Mouse (Mus musculus) liver, embryonic 13.5 days (tissue): ENCODE results near the gene Stk36. TPM values are rescaled to one million over a fixed set of nuclear protein-coding genes. Genes with fewer than 3 reads are reported as not detected.

Experiments
- ATAC-seq: fragments of 200-750 bp; cut with Nextera tagmentation; 2 replicates; pipeline ENCODE4 v1.8.0; 2017; ENCODE audit warnings: low read depth, mild to moderate bottlenecking, moderate number of reproducible peaks, moderate library complexity
- DNase-seq: peaks from one replicate; pipeline ENCODE4 v3.0.0; 2022
- H3K27ac ChIP-seq: fragments of 300-500 bp; sonication (generic); 2 replicates; pipeline ENCODE4 v1.5.1; 2015; ENCODE audit warnings: moderate library complexity, mild to moderate bottlenecking, inconsistent platforms
- H3K27me3 ChIP-seq: fragments of 300-500 bp; sonication (generic); 2 replicates; pipeline ENCODE4 v1.6.1; 2015; ENCODE audit warnings: mild to moderate bottlenecking, inconsistent platforms
- H3K36me3 ChIP-seq: fragments of 300-500 bp; sonication (generic); 2 replicates; pipeline ENCODE4 v1.6.1; 2015; ENCODE audit warnings: mild to moderate bottlenecking, inconsistent platforms
- H3K4me1 ChIP-seq: fragments of 300-500 bp; sonication (generic); replicated peaks from 2 replicates; pipeline ENCODE4 v1.6.1; 2015; ENCODE audit warnings: inconsistent platforms
- H3K4me2 ChIP-seq: fragments of 300-500 bp; sonication (generic); 2 replicates; pipeline ENCODE4 v1.6.1; 2015; ENCODE audit warnings: inconsistent platforms, mild to moderate bottlenecking, moderate library complexity
- H3K4me3 ChIP-seq: fragments of 300-500 bp; sonication (generic); replicated peaks from 2 replicates; pipeline ENCODE4 v1.5.1; 2015; ENCODE audit warnings: mild to moderate bottlenecking, inconsistent platforms
- H3K9ac ChIP-seq: fragments of 300-500 bp; sonication (generic); 2 replicates; pipeline ENCODE4 v1.6.1; 2015; ENCODE audit warnings: mild to moderate bottlenecking, inconsistent platforms
- H3K9me3 ChIP-seq: fragments of 300-500 bp; sonication (generic); replicated peaks from 2 replicates; pipeline ENCODE4 v1.6.1; 2016; ENCODE audit warnings: inconsistent platforms
- WGBS: fragments of 180-500 bp; shearing (Covaris S2); methylation state at CpG from one replicate; pipeline ENCODE4 v1.1.7; 2015; ENCODE audit not compliant: insufficient replicate concordance; 5-methylcytosine and 5-hydroxymethylcytosine counted together
- polyA plus RNA-seq: library from polyadenylated mRNA; unstranded; fragments of >200 nt; fragmentation: Nextera tagmentation; extraction: Ambion mirVana; gene quantifications from 2 replicates; pipeline ENCODE4 v1.2.1, GENCODE M21; 2015

Gene Stk36
- polyA plus RNA-seq, result 0.50 and 0.58 TPM in 2 replicates

- H3K9me3 ChIP-seq, result no peaks in the 10 kb centered on the region
- DNase-seq (peak; percentile 70), ATAC-seq (peak; percentile 85)
- peaks cover 20% of the 10 kb centered on the region for H3K4me1 ChIP-seq
- H3K4me3 ChIP-seq, result peak within 1 kb of the TSS; percentile 81
- H3K27me3 ChIP-seq, result no peaks in the 10 kb centered on the region
- 0 out of 2 replicates have a peak within 1 kb of the TSS, but pooled peaks have one; percentile 8 for H3K27ac ChIP-seq
- peak within 1 kb of the TSS; percentile 80 for H3K4me2 ChIP-seq
- peak within 1 kb of the TSS; percentile 82 for H3K9ac ChIP-seq
- 15% methylated on average over 25 of the region's 25 CpGs for WGBS
- peaks cover 22% of the 10 kb centered on the region for H3K36me3 ChIP-seq
Observed at GRCm38 (mm10) chr1:74601267-74601962, at the start of gene Stk36, which contains the start of gene Rnf25. Gene Stk36, plus strand, starts transcription at chr1:74601445. Gene Rnf25, minus strand, starts transcription at chr1:74601397.

DNA sequence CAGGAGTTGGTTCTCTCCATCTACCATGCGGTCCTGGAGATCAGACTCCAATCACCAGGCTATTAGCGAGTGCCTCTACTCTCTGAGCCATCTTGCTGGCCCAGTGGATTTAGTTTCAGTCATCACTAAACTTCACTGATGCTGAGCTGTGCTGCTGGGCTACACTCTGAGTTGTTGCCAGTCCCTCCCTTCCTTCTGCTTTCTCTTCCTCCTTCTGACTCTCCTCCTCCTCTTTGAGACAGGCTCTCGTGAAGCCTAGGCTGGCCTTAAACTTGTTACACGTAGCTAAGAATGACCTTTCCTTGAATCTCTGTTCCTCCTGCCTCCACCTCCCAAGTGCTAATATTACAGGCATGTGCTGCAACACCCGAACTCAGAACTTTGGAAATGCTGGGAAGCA lies 42.2 kb upstream of the Stk36 start:
- Histone ChIP-seq H3K4me2 (no peak overlapping the region), H3K27me3 (no peaks in the 10 kb centered on the region), H3K27ac (no peak overlapping the region), H3K36me3 (peaks cover under 1% of the 10 kb centered on the region; the same call in 1 of the 2 replicates), H3K4me1 (no peaks in the 10 kb centered on the region), H3K4me3 (no peak overlapping the region), H3K9ac (no peak overlapping the region), H3K9me3 (no peaks in the 10 kb centered on the region)
- 64% methylated on average over 5 of the region's 5 CpGs for WGBS
- ATAC-seq (no peak), DNase-seq (no peak)

GRCm38 (mm10) chr1:74565834-74566233 lies 35.4 kb upstream of the Stk36 start:
- no peak overlapping the region for H3K27ac ChIP-seq
- H3K27me3 ChIP-seq, result no peaks in the 10 kb centered on the region
- H3K4me1 ChIP-seq, result no peaks in the 10 kb centered on the region
- peaks cover 63% of the 10 kb centered on the region for H3K36me3 ChIP-seq
- WGBS, result 63% methylated on average over 6 of the region's 6 CpGs
- H3K9me3 ChIP-seq, result no peaks in the 10 kb centered on the region
- ATAC-seq (no peak), DNase-seq (no peak)
- no peak overlapping the region for H3K4me2 ChIP-seq
- no peak overlapping the region for H3K4me3 ChIP-seq
- no peak overlapping the region for H3K9ac ChIP-seq

- H3K4me2 ChIP-seq, result no peak overlapping the region
- no peak overlapping the region for H3K4me3 ChIP-seq
- no peak overlapping the region for H3K9ac ChIP-seq
- WGBS, result 86% methylated on average over 29 of the region's 29 CpGs
- H3K4me1 ChIP-seq, result no peaks in the 10 kb centered on the region
- no peaks in the 10 kb centered on the region for H3K27me3 ChIP-seq
- H3K36me3 ChIP-seq, result peaks cover 94% of the 10 kb centered on the region
- ATAC-seq (no peak), DNase-seq (no peak)
- H3K27ac ChIP-seq, result no peak overlapping the region
- H3K9me3 ChIP-seq, result no peaks in the 10 kb centered on the region
Observed at GRCm38 (mm10) chr1:74569739-74570719, 31.2 kb upstream of the Stk36 start.

GRCm38 (mm10) chr1:74582621-74583020 lies 18.6 kb upstream of the Stk36 start:
- ATAC-seq (no peak), DNase-seq (no peak)
- Histone ChIP-seq H3K4me2 (no peak overlapping the region), H3K9ac (no peak overlapping the region), H3K36me3 (peaks cover 45% of the 10 kb centered on the region), H3K9me3 (no peaks in the 10 kb centered on the region), H3K27me3 (no peaks in the 10 kb centered on the region), H3K4me3 (no peak overlapping the region), H3K27ac (no peak overlapping the region), H3K4me1 (peaks cover 30% of the 10 kb centered on the region)
- 73% methylated on average over 3 of the region's 3 CpGs for WGBS

GRCm38 (mm10) chr1:74584616-74585398 lies 16.4 kb upstream of the Stk36 start:
- no peak for DNase-seq
- 66% methylated on average over 3 of the region's 3 CpGs for WGBS
- 0 out of 2 replicates have a peak overlapping the region, but pooled peaks have one; percentile 8 for H3K4me2 ChIP-seq

DNA sequence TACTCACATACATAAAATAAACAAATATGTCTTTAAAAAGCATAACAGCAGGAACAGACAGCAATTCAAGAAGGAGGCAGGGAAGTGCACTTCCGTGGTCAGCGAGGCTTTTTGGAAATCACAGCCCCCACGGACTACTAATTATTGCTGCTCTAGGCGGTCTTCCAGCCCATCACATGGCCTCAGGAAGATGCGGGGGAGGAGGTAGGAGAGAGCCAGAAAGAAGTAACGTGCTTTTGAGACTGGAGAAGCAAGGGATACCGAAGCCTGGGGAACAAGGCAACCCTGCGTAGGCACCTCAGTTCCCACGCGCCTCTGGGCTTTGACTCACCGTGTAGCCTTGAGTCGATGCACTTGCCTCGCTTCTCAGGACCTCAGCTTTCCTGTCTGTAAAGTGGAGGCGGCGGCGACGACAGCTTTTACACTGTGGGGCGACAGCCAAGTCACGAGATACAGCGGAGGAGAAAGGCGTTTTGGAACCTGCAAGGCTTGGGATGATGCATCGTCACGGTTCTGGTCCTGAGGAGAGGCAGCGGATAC lies 13.9 kb upstream of the Stk36 start:
- Histone ChIP-seq H3K4me3 (peak overlapping the region; percentile 78), H3K9ac (peak overlapping the region; percentile 78), H3K27ac (peak overlapping the region; percentile 86), H3K27me3 (no peaks in the 10 kb centered on the region), H3K9me3 (no peaks in the 10 kb centered on the region), H3K36me3 (peaks cover 37% of the 10 kb centered on the region), H3K4me1 (peaks cover 40% of the 10 kb centered on the region), H3K4me2 (peak overlapping the region; percentile 96)
- ATAC-seq, result no peak
- WGBS, result 1% methylated on average over 24 of the region's 24 CpGs
- no peak for DNase-seq

More at GRCm38 (mm10) chr1:74584616-74585398, 16.4 kb upstream of the Stk36 start:
- Histone ChIP-seq H3K4me1 (peaks cover 40% of the 10 kb centered on the region), H3K36me3 (peaks cover 26% of the 10 kb centered on the region), H3K4me3 (no peak overlapping the region), H3K9me3 (no peaks in the 10 kb centered on the region), H3K27ac (peak overlapping the region; percentile 50; the same call in 1 of the 2 replicates), H3K27me3 (no peaks in the 10 kb centered on the region), H3K9ac (peak overlapping the region; percentile 47)
- ATAC-seq, result no peak

- H3K9me3 ChIP-seq, result no peaks in the 10 kb centered on the region
- ATAC-seq, result peak; percentile 95
- under 1% methylated on average over 48 of the region's 48 CpGs for WGBS
- H3K27ac ChIP-seq, result peak within 1 kb of the TSS; percentile 86
- DNase-seq, result peak; percentile 96
- peak within 1 kb of the TSS; percentile 96 for H3K4me2 ChIP-seq
- H3K4me1 ChIP-seq, result peaks cover 40% of the 10 kb centered on the region
- peak within 1 kb of the TSS; percentile 78 for H3K4me3 ChIP-seq
- H3K36me3 ChIP-seq, result peaks cover 35% of the 10 kb centered on the region
- no peaks in the 10 kb centered on the region for H3K27me3 ChIP-seq
- H3K9ac ChIP-seq, result peak within 1 kb of the TSS; percentile 81
Observed at GRCm38 (mm10) chr1:74587773-74588445, 13.3 kb upstream of the Stk36 start, which contains the start of the genes Zfp142 and Bcs1l. Gene Zfp142, minus strand, starts transcription at chr1:74588246. Gene Bcs1l, plus strand, starts transcription at chr1:74588289.

DNA sequence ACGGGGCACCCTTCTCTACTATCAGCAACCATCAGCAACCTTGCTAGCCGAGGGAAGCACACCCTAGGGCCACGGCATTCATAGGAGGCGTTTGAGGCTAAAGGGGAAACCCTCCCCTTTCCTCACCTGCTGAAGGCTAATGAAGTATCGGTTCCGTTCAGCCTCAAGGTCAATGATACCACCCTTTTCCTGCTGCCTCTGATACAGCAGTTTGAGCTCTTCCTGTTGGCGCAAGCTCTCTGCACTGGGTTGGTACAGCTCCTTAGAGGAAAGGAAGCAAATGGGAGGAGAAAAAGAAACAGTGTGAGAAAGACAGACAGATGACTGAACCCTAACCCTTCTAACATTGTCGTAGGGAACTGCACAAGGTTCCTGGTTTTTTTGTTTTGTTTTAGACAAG lies 6.8 kb upstream of the Stk36 start:
- Histone ChIP-seq H3K36me3 (peaks cover 82% of the 10 kb centered on the region), H3K27ac (no peak overlapping the region), H3K4me3 (no peak overlapping the region), H3K4me2 (no peak overlapping the region), H3K27me3 (no peaks in the 10 kb centered on the region), H3K4me1 (0 out of 2 replicates have a peak, but pooled peaks cover 4% of the 10 kb centered on the region), H3K9me3 (no peaks in the 10 kb centered on the region), H3K9ac (no peak overlapping the region)
- no peak for ATAC-seq
- WGBS, result 61% methylated on average over 8 of the region's 8 CpGs
- no peak for DNase-seq
